Mouse (Mus musculus) MEL (cell line): ENCODE results near the gene Pigk.

Experiments used
- CTCF ChIP-seq, 3 experiments: IDR thresholded peaks in 2 of 3; conservative IDR thresholded peaks in 1 of 3; 2 replicates each; pipeline ENCODE4 v1.5.1; 2011 to 2012; ENCODE audit warnings: low read length in 3 of 3, low read depth in 2 of 3, mild to moderate bottlenecking in 2 of 3, improper control_type of control experiment in 1 of 3, inconsistent platforms in 1 of 3, mixed read lengths in 1 of 3, moderate library complexity in 1 of 3; ENCODE audit not compliant: control insufficient read depth in 1 of 3, insufficient read depth in 1 of 3, poor library complexity in 1 of 3, severe bottlenecking in 1 of 3
- MYB ChIP-seq: IDR thresholded peaks from 2 replicates; pipeline ENCODE4 v1.6.1; 2011; ENCODE audit warnings: mild to moderate bottlenecking, low read depth, low read length, improper control_type of control experiment
- POLR2A ChIP-seq, 2 experiments: IDR thresholded peaks; 2 replicates each; pipeline ENCODE4 v1.6.1; 2011 to 2012; ENCODE audit warnings: low read length in 2 of 2, mild to moderate bottlenecking in 2 of 2, control low read depth in 1 of 2, improper control_type of control experiment in 1 of 2, low read depth in 1 of 2, moderate library complexity in 1 of 2; ENCODE audit not compliant: control insufficient read depth in 1 of 2, insufficient read depth in 1 of 2, poor library complexity in 1 of 2
- POLR2AphosphoS5 ChIP-seq: IDR thresholded peaks from 2 replicates; pipeline ENCODE4 v1.6.1; 2012; ENCODE audit warnings: low read depth, borderline replicate concordance, mild to moderate bottlenecking, inconsistent platforms, low read length, moderate library complexity, mixed read lengths
- SMC3 ChIP-seq: IDR thresholded peaks from 2 replicates; pipeline ENCODE4 v1.6.1; 2011; ENCODE audit warnings: low read depth, low read length, improper control_type of control experiment
- TBP ChIP-seq: IDR thresholded peaks from 2 replicates; pipeline ENCODE4 v1.8.0; 2011; ENCODE audit warnings: low read depth, low read length, improper control_type of control experiment

DNA sequence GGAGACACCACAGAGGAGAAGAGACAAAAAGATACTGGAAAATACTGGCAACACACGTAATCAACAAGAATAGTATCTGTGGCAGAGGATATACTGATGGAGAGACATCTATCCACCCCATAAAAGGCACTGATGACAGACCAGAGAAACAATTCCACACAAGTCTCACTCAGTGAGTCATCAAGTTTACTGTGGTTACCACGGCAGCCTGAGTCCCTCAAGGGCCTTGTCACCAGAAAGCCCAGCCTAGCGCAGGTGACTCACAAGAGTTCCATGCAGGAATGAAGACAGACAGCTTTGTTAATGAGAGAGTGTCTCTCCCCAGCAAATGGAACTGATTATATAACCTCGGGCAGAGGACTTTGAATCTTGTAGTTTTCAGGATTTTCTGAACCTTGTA is 100.0 kb downstream of the Pigk start:
- TF ChIP-seq CTCF (IDR thresholded peaks at IDR 0.05 in 2 of 3, conservative IDR thresholded peaks at IDR 0.05 in 1 of 3; ENCODE audit: control insufficient read depth in 1 of 3, insufficient read depth in 1 of 3, low read depth in 2 of 3, low read length in 3 of 3, poor library complexity in 1 of 3, severe bottlenecking in 1 of 3) = no peak
- no peak for TF ChIP-seq POLR2A (IDR thresholded peaks at IDR 0.05; ENCODE audit: control insufficient read depth in 1 of 2, insufficient read depth in 1 of 2, low read depth in 1 of 2, low read length in 2 of 2, poor library complexity in 1 of 2)
- TF ChIP-seq MYB = no peak
- no peak for TF ChIP-seq POLR2AphosphoS5
- no peak for TF ChIP-seq TBP
- no peak for TF ChIP-seq SMC3
